Mouse (Mus musculus) embryonic fibroblast, embryonic 13.5 days (primary cell): ENCODE data around the gene Frmd8. TPM values are rescaled to one million over a fixed set of nuclear protein-coding genes. Genes with fewer than 3 reads are reported as not detected.

ENCODE experiments used
- H3K27ac ChIP-seq: 2 replicates; pipeline ENCODE4 v1.5.1; 2012; ENCODE audit warnings: low read length, control low read depth, inconsistent platforms; ENCODE audit not compliant: insufficient read depth
- H3K4me1 ChIP-seq: 2 replicates; pipeline ENCODE4 v1.6.1; 2011; ENCODE audit warnings: low read length; ENCODE audit not compliant: control insufficient read depth, insufficient read depth
- H3K4me3 ChIP-seq: 2 replicates; pipeline ENCODE4 v1.5.1; 2011; ENCODE audit warnings: mild to moderate bottlenecking, control low read depth, low read length; ENCODE audit not compliant: insufficient read depth
- CTCF ChIP-seq: IDR thresholded peaks from 2 replicates; pipeline ENCODE4 v1.5.1; 2011; ENCODE audit warnings: mild to moderate bottlenecking, control low read depth, low read length, moderate library complexity, borderline replicate concordance; ENCODE audit not compliant: insufficient read depth
- POLR2A ChIP-seq: IDR thresholded peaks from 2 replicates; pipeline ENCODE4 v1.6.1; 2011; ENCODE audit warnings: low read depth, mild to moderate bottlenecking, control low read depth, low read length, moderate library complexity
- polyA plus RNA-seq: library from polyadenylated mRNA; stranded (reverse); fragments of >200 nt; gene quantifications from 2 replicates; pipeline ENCODE4 v1.2.4, GENCODE M21; 2011; ENCODE audit warnings: low read depth; ENCODE audit not compliant: missing spikeins, insufficient read length

The Frmd8 gene
- polyA plus RNA-seq, 1 experiment = 24.9 TPM

DNA sequence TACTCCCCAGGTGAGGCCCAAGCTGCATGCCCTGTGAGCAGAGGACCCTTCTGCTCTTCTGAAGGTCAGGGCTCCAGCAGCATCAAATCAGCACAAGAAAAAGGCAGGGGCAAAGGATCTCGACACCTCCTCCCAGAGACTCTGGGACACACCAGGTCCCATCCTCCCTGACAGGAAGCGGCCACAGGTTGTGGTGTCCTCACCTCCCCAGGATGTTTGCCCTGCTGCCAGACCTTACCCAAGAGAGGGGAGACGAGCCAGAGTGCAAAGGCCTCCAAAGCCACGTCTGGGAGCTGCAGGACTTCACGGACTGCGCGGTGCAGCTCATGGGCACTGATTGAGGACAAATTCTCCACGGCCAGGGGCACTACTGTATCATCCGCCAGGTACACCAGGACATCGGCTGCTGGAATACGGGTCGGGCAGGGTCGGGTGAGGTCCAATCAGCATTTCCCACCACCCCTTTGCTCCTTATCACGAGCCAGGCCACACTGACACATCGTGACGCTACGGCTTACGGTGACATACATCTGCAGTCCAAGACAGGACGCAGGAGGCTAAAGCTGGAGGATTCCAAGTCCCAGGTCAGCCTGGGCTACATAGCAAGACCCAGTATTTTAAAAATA, 2.0 kb downstream of the Frmd8 start:
- H3K4me1 ChIP-seq = peaks cover 12% of the 10 kb centered on the region
- H3K27ac ChIP-seq = no peak overlapping the region
- H3K4me3 ChIP-seq = no peak overlapping the region
- TF ChIP-seq POLR2A (no peak), CTCF (no peak)

DNA sequence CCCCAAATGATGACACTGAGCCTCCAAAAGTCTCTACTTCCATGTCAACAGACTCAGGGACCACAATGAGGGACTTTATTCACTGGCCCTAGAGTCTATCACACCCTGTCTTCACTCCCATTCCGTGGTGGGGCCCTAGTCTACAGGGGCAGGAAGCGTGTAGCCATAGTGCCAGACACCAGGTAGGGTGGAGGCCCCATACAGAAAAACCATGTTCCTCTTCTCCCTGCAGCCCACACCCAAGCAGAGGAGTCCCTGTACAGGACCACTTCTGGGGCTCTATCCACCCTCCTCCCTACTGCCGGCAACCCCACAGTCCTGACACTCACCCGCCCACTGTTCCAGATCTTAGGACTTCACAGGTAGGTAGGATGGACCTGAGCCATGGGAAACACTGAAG, 2.5 kb downstream of the Frmd8 start:
- Histone ChIP-seq H3K27ac (no peak overlapping the region), H3K4me3 (no peak overlapping the region), H3K4me1 (peaks cover 12% of the 10 kb centered on the region)
- no peak for TF ChIP-seq POLR2A
- TF ChIP-seq CTCF = no peak

DNA sequence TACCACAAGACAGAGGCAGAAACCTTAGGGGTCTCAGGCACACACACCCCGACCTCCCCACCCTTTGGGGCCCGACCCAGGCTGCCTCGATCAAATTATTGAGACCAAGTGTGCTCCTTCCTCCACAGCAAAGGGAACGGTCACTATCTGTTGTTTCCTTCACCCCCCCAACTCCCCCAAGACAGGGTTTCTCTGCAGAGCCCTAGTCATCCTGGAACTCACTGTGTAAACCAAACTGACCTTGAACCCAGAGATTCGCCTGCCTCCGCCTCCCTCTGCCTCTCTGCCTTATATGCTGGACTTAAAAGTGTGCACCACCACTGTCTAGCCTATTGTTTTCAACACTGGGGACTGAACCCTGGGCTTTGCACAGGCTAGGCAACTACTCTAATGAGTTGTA, 3.4 kb downstream of the Frmd8 start:
- Histone ChIP-seq H3K27ac (peak overlapping the region; percentile 39), H3K4me3 (no peak overlapping the region), H3K4me1 (peaks cover 12% of the 10 kb centered on the region)
- no peak for TF ChIP-seq POLR2A
- no peak for TF ChIP-seq CTCF

DNA sequence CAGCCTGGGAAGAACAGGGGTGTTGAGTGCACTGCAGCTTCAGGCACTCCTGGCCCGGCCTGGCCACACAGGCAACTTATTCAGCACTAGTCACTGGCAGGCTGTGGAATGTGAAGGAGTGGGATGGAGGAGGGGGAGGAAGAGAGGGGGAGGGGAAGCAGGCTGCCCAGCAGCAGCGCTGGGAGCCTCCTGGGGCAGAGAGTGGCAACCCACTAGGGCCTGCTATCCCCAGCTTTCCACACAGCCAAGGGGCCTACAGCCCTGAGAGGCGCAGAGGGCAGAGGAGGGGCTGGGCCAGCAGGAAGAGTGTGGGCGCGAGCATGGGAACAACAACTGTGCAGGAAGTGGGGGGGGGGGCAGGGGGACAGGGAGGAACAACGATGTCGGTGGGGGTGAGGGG, 3.8 kb downstream of the Frmd8 start:
- TF ChIP-seq CTCF = no peak
- TF ChIP-seq POLR2A = peak; percentile 48
- H3K4me3 ChIP-seq = no peak overlapping the region
- H3K4me1 ChIP-seq = peaks cover 12% of the 10 kb centered on the region
- peak overlapping the region; percentile 60 for H3K27ac ChIP-seq

DNA sequence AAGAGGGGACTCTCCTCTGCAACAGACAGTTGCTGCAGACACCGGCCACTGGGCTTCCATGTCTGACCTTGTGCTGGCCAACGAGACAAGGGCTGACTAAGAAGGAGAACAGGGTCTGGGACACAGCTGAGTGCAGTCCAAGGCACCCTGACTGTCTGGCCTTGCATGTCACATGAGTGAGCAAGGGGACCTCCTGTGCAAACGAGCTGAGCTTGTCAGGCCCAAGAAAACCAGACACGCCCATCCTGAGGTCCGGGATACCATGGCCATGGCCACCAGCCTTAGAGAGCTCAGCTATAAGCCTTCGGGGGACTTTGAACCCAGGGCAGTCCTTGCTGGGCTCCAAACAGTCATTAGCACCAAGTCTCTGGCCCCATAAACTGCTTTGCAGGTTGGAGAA, 7.0 kb downstream of the Frmd8 start:
- TF ChIP-seq POLR2A (no peak), CTCF (no peak)

DNA sequence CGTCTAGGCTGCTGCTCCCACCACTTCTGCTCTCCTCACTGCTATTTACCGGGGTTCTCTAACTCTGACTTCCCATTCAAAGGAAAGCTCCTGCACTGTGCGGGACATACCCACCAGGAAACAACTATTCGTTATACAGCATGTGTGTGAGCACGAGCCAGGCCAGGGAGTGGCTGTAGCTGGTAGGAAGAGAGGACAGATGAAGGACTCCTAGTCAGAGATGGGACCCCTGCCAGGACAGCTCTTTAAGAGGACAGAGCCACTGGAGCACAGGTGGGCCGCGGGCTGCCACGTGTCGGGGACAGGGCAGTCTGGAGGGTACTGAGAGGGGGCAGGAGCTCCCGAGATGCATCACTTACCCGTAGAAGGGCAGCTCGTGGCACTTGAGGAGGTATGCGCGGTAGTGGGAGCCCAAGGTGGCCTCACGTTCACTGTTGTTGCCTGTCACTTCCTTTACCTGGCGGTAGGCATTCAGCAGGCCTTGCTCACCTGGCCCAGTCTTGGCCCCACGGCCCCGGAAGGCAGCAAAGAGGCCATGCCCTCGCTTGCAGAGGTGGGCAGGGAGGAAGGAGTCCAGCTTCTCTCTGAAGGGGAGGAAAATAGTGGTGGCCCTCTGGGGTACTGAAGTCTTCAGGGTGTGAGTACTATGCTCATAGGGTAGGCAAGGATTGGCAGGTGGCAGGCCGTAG, 10.2 kb downstream of the Frmd8 start:
- TF ChIP-seq POLR2A = no peak
- TF ChIP-seq CTCF = no peak

More for the DNA sequence above, 7.0 kb downstream of the Frmd8 start:
- Histone ChIP-seq H3K4me1 (peaks cover 12% of the 10 kb centered on the region), H3K4me3 (no peak overlapping the region), H3K27ac (no peak overlapping the region)

DNA sequence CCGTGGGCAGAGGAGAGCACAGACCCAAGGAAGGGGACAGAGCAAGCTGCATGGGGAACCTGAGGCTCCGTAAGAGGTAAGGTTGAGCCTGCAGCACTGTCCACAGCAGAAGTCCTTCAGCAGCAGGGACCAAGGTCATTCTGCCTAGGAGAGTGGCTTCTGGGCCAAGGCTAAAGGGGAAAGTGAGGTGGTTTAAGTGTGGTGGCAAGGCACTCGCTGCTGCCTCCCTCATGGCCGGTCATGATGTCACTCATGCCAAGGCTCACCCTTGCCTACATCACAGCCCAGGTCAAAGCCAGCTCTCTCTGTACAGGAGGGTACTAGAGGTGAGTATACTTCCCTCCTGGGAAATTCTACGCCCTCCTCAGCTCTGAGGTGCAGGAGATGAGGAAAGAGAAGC, 11.3 kb downstream of the Frmd8 start:
- Histone ChIP-seq H3K27ac (no peak overlapping the region), H3K4me1 (no peaks in the 10 kb centered on the region), H3K4me3 (no peak overlapping the region)
- no peak for TF ChIP-seq POLR2A
- TF ChIP-seq CTCF = no peak

More for the DNA sequence above, 10.2 kb downstream of the Frmd8 start:
- no peak overlapping the region for H3K4me3 ChIP-seq
- no peaks in the 10 kb centered on the region for H3K4me1 ChIP-seq
- no peak overlapping the region for H3K27ac ChIP-seq

DNA sequence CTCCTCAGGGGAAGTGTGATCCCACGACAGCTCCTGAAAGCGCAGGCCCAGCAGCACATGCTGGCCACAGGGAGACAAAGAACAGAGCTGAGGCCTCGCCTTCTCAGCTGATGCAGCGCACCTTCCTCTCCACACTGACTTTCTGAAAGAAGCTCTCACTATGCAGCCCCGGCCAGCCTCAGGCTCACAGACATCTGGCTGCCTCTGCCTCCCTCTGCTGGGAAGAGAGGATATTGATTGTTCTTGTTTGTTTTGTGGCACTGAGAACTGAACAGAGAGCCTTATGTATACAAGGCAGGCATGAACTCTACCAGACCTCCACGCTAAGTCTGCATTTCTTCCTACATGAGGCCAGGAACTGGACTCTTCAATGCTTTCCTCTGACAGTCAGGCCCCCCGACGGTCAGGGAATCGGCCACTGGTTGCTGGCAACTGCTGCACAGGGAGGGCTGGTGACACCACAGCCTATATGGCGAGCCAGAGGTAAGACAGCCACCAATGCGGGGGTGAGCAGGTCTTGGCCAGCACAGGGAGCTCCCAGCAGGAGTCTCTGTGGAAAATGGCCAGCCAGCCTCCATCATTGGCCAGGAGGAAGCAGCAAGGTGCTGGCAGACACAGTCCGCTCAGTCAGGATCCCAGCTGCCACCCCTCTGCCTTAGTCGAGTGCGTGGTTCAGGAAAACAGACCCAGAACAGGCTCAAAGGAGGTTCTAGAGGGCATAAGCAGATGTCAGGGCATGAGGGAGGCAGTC, 12.6 kb downstream of the Frmd8 start:
- H3K4me1 ChIP-seq = no peaks in the 10 kb centered on the region
- no peak overlapping the region for H3K4me3 ChIP-seq
- no peak overlapping the region for H3K27ac ChIP-seq
- no peak for TF ChIP-seq POLR2A
- TF ChIP-seq CTCF = no peak

DNA sequence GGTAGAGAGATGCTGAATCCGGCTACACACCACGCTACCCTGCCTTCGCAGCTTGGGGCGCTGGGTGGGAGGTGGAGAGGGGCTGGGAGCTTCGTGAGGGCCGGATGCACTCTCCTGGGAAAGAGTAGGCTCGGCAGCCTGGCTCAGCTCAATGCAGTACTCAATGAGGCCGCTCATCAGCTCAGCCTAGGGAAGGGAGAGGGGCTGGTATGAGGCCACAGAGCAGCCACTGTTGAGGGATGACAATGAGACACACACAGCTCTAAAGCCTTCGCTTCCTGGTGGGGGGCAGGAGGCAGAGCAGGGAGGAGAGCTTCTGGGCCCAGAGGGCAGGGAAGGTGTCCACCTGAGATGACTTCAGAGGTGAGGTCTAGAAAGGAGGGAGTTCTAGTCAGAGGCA, 18.5 kb downstream of the Frmd8 start:
- H3K27ac ChIP-seq = no peak overlapping the region
- no peak for TF ChIP-seq CTCF
- TF ChIP-seq POLR2A = no peak
- H3K4me1 ChIP-seq = peaks cover 4% of the 10 kb centered on the region; the same call in 1 of the 2 replicates
- H3K4me3 ChIP-seq = no peak overlapping the region

DNA sequence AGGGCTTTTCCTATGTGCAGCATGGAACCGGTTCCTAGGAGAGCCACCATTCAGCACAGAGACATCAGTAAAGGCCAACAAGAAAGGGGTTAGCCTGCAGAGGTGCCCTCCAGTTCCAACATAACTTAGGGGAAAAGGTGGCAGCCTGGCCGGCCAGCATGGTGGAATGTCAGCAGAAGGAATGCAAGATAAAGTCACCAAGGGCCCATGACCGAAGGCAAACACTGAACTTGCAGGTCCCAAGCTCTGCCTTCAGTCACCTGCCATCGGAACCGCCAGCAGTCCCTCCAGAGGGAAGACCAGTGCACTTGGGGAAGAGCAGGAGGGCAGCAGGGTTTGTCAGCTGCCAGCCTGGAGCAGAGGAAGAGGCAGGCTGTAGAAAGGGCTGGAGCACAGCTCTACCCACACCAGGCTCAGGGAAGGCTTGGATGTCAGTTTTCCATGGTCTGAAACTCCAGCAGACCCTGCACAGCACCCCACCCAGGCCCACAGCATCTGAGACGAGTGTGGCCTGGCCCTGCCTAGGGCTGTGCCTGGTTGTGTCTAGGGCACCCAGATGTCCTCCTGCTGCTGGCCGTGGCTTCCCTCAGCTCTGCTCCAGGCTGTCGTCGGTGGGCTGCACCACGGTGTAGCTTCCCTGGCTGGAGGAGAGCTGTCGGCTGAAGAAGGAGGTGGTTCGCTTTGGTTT, 22.9 kb downstream of the Frmd8 start:
- no peak overlapping the region for H3K4me3 ChIP-seq
- TF ChIP-seq POLR2A (no peak), CTCF (no peak)
- peaks cover 17% of the 10 kb centered on the region for H3K4me1 ChIP-seq
- peak overlapping the region; percentile 83 for H3K27ac ChIP-seq
